Mouse (Mus musculus): ENCODE data around the gene Tmod2.
A peak's percentile ranks its signal among the peaks of the same experiment; 100 is the strongest.
"Not testable (repeated sequence)": the region's sequence is repeated elsewhere in the genome, so short reads cannot be mapped to it uniquely, and the experiment has no call there.

Tmod2 gene

DNA sequence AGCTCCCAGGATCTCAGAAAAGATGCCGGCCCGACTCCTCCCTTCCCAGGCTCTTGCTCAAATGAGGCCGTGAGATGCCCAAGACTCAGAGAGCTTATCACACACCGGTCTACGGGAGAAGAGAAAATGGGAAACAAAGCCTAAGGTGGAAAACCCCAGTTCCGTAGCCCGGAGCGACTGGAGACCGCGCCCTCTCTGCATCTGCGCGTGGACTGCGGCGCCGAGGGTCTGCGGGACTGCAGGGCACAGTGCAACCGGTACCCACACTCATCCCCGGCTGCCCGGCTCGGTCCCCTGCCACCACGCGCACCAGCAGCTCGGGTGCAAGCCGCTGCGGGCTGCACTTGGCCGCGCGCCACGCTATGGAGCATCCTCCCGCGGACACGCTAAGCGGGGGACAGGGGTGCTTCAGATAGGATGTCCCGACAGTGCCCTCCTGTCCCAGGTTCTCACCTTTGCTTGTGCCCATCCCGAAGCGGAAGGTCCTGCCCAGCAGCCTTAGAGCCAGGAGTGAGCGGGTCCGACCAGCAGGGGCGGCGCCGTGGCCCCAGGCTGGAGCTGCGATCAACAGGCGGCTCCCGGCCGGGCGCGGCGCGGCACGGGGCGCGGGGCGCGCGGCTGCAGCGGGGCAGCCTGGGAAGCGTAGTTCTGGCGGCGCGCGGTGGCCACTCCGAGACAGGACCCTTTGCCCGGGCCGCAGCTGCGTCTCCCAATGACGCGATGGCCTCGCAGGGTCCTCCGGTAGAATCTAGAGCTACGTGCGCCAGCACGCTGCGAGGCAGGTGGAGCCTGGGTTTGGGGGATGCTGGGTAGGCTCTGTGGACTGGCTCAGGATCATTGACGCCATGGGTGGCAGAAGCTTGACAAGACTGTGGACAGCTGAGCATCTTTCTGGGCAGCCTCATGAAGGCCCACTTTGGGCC, at the start of gene Tmod2:
Gene Tmod2, minus strand, starts transcription at position 755 of the 923 bp plus-strand sequence.
- peak; percentile 8 for DNase-seq (ENCODE audit: low read depth, low spot score)

DNA sequence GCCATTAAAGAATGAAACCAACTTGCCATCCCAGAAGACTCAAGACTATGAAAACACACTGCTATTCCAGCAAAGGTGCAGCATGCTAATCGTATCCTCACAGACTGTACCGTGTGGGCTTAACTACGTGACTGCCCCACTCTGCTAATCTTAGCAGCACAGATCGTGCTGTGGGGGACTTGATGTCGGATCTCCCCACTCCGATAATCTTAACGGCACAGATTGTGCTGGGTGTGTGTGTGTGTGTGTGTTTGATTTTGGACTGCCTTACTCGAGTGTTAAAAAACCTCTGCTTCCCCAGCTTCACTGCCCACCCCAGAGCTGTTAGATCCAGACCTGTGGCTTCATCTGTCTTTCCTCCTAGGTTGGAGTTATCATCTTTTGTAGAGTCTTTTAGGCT, 49.8 kb upstream of the Tmod2 start:
- no peak for DNase-seq (ENCODE audit: low read depth, low spot score)

DNA sequence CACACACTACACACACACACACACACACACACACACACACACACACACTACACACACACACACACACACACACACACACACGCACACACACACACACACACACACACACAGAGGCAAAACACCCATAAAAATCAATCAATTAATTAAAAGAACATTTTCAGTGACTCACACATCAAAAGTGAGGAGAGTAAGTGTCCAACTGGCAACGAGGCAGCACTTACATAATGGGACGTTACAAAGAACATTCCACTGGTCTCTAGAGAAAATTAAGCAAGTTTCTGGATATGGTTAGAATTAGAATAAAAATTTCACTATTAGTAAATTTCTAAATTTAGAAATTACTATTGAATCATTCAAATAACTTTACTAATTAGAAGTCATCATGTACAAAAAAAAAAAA, 45.3 kb upstream of the Tmod2 start:
- DNase-seq (ENCODE audit: low read depth, low spot score): not testable (repeated sequence)

DNA sequence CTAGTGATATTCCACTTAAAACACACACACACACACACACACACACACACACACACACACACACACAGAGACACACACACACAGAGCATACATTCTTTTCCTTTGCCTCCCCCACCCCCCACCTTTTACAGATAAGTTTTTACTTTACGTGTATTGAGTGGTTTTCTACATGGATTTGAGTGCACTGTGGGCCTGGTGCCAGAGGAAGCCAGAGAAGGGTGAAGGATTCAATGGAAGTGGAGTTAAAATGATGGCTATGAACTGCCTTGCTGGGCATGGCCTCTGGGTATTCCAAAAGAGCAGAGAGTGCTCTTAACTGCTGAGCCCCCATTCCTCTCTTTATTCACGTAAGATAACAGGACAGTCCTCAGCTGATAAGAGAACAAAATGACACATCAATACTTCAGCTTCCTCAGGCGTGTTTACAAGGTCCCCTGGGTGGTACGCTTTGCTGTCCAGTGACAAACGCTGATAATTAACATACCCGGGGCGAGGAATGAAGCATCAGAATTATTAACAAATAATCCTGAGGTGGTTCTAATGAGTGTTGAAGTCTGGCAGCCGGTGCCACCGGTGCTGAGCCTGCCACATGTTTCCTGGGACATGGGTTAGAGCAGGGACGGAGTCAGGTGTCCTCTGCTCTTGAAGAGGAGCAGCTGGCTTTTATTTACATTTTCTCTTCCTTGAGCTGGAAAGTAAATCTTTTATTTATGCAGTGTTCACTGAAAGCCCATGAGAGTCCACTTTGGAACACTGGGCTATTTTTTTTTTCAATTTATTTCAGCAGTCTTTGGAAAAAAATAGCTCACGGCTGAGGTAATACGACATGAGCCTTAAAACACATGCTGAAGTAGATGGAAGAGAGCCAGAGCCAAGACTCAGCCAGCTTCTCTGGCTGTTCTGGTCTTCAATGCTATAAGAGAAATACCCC, 43.1 kb upstream of the Tmod2 start:
- DNase-seq (ENCODE audit: low read depth, low spot score): no peak

DNA sequence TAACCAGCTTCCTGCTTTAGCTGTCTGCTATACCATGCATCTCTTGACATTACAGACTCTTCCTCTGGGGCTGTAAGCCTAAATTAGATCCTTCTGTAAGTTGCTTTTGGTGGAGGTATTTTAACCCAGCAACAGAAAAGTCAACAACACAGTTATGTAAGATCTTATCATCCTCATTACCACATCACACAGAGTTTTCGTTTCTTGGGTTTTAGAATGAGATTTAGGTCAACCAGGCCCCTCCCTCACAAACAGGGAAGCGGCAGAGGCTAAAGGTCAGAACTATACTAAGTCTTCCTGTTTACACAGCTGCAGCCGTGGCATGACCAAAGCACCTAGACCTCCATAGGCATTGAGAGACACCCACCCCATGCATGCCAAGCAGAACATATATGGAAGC, 34.3 kb upstream of the Tmod2 start:
- peak; percentile 55 for DNase-seq (ENCODE audit: low read depth, low spot score)

DNA sequence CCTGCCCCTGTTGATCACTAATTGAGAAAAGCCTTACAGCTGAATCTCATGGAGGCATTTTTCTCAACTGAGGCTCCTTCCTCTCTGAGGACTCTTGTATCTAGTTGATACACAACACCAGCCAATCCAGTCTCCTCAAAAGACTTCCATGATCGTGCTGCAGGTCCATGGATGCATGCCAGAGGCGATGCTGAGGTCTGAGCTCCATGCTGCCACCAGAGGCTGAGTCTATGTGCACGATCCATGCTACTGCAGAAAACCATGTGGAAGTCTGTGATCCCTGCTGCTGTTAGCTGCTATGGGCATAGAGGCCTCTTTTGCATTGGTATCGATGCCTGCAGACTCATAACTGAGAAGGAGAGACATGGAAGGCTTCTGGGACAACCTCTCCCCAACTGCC, 23.1 kb upstream of the Tmod2 start:
- DNase-seq (ENCODE audit: low read depth, low spot score): no peak

DNA sequence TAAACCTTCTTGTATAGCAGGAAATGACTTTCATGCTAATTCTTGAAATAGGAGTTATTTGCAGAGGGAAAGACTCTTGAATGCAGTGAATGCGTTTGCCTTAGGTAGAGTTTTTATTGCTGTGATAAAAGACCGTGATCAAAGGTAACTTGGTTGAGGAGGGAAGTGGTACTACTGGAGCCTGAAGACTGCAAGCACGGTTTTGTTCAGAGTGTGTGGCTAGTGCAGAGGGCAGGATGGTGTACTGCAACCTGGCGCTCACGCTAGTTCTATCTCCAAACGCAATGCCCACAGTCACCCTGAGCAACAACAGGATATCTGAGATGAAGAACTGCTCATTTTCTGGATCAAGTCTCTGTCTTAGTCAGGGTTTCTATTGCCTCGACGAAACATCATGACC, 22.5 kb upstream of the Tmod2 start:
- DNase-seq (ENCODE audit: low read depth, low spot score): no peak

DNA sequence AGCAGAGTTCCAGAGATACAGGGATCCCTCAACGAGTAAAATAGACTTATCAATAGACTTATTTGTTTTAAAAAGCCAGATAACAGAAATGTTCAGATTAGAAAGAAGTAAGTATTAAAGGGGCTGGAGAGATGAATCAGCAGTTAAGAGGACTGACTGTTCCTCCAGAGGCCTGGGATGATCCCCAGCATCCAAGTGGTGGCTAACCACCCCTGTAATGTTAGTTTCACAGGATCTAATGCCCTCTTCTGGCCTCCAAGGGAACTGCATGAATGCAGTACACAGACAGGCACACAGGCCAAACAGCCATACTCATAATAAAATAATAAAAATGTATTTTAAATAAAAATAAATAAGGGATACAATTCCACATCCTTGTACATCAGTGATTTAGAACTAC, 21.8 kb upstream of the Tmod2 start:
- DNase-seq (ENCODE audit: low read depth, low spot score): peak; percentile 64

DNA sequence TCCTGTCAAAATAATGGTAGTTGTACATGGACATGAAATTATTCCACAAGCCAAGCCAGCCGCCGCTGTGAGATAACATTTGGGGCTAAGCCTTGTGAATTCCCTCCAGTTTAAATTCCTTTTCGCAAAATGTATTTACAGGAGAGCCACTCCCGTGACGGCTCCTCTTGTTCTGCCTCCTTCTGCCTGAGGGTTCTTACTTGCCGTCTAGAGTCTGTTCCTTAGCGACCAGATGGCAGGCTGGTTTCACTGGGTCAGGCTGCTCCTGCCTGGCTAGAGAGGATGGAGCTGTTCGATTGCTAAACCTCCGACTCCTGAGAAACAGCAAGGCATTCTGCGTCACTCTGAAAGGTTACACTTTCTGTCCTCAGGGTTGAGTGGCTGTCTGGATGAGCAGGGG, 21.0 kb upstream of the Tmod2 start:
- DNase-seq (ENCODE audit: low read depth, low spot score): no peak

DNA sequence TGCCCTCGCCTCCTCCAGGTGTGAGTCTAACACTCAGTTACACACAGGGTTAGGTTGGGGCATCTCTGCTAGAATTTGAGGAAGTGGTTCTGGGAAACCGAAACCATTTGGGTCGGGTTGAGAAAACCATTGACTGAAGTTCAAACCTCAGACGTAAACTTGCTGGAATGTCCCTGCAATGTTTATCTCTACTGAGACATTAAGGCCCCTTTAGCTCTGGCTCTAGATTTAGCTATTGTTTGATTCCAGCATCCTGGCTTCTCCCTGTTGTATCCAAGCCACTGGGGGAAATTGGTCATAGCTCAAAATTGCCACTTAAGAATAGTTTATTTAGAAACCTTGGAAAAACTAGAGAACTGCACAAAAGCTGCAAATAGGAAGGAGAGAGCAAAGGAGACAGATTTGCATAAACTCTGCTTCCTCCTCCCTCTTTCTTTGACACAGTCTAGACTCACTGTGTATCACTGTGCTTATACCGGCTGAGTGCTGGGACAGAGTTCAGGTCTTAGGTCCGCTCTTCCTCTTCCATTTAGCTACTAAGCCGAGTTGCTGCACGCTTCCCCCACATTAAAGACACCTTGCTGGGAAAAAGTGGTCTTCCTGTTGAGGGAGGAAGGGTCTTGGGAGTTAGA, 19.8 kb upstream of the Tmod2 start:
- peak; percentile 58 for DNase-seq (ENCODE audit: low read depth, low spot score)

DNA sequence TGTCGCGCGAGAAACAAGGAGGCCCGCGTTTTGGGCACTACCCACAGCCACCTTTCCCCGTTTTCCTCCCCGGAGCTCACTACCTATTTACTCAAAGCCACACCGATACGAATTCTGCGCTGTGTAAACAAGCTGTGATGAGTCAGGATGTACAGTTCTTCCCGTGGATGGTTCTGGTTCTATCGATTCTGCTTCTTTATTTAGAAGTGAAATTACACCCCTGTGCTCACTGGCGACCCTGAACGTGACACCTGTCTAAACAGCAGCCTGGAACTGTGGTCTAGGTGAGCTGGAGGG, 15.1 kb upstream of the Tmod2 start:
- no peak for DNase-seq (ENCODE audit: low read depth, low spot score)

DNA sequence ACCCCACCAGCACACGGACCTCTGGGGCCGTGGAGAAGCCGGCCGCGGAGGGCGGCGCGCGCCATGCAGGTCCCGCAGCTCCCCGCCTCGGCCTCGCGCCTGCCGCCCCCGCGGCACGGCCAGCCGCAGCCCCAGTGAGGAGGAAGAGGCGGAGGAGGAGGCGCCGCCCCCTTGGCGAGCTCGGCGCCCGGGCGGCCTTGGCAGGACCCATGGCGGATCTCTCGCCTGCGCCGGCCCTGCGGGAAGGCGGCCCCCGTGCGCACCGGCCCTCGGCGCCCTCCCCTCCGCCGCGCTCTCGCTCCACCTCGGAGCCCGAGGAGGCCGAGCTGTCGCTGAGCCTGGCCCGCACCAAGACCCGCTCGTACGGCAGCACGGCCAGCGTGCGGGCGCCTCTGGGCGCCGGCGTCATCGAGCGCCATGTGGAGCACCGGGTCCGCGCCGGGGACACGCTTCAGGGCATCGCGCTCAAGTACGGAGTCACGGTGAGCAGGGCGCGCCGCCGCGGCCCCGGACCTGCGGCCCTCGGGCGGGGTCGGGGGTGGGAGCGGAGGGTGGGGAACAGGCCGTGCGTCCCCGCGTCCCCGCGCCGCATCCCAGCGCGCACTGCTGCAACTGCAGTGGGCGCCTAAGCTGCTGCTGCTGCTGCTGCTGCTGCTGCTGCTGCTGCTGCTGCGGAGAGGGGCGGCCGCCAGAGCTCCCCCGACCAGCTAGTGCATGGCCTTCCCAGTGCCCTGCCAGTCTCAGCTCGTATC, 14.6 kb upstream of the Tmod2 start, which contains the start of gene Lysmd2:
Gene Lysmd2, plus strand, starts transcription at position 186 of the 752 bp plus-strand sequence.
- peak; percentile 75 for DNase-seq (ENCODE audit: low read depth, low spot score)

DNA sequence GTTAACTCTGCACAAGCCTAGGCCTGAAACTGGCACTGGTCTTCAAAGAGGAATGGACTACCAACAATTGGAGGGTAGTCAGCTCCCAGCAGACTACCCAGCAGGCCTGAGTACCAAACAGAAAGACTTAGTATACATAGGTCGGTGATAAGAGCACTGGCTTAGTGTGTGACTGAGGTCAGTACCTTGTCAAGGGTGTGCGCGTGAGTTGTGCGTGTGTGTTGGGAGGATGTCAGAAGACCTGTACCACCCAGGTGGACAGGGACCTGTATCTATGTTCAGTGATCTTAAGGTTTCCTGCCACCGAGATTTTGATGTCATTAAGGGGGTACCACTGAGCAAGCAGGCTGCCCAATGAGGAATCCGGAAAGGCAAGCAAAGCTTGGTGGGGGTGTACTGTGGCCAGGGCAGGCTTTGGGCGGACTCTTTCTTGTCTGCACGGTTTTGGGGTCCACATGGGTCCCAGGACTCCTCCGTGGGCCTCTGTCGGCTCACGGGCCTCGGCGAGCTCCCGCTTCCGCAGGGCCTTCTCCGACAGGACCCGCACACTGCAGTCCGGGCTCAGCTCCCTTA, 13.9 kb upstream of the Tmod2 start:
- DNase-seq (ENCODE audit: low read depth, low spot score): peak; percentile 38

DNA sequence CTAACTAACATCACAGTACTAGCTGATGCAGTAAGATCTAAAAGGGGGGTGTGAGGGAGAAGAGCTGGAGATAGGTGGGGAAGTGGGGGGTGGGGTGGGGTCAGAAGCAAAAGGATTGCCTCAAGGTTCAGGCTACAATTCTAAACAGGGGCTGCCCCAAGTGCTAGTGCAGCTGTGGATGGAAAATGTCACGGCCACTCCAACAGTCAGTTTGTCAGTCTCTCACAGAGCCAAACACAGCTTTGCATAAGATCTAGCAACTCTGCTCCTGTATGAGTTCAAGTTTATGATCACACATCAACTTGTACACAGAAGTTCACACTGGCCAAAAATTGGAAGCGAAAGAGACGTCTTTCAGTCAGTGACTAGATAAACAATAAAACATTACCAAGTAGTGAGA, 10.3 kb upstream of the Tmod2 start:
- peak; percentile 31 for DNase-seq (ENCODE audit: low read depth, low spot score)

DNA sequence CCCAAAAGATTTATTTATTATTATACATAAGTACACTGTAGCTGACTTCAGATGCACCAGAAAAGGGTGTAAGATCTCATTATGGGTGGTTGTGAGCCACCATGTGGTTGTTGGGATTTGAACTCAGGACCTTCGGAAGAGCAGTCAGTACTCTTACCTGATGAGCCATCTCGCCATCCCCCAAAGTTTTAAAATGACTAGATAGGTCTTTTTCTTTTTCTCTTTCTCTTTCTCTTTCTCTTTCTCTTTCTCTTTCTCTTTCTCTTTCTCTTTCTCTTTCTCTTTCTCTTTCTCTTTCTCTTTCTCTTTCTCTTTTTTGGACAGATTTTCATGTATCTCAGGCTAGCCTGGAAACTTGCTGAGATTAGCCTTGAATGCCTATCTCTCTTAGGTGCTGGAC, 8.6 kb upstream of the Tmod2 start:
- not testable (repeated sequence) for DNase-seq (ENCODE audit: low read depth, low spot score)

DNA sequence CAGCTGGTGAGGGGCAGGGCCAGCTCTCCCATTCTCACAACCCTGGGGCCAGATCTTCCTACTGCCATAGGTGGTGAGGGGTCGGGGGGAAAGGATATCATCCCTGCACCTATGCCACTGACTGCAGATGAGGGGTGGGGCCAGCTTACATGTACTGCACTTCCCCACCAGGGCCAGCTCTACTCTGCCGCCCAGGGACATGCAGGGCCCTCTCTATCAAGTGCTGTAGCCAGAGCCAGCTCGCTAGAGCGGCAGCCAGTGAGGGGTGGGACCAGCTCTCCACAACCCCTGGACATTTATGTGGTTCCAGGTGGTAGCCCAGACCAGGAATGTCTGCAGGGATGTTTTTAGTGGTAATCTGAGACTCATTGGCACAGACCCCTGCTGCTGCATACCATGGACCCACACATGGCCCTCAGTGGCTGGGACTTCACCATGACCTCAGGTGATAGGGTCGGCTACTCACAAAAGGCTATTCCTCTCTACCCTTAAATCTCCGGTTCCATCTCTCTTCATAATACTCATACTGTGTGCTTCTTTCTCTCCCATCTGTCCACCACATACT, 7.8 kb upstream of the Tmod2 start:
- DNase-seq (ENCODE audit: low read depth, low spot score): no peak

DNA sequence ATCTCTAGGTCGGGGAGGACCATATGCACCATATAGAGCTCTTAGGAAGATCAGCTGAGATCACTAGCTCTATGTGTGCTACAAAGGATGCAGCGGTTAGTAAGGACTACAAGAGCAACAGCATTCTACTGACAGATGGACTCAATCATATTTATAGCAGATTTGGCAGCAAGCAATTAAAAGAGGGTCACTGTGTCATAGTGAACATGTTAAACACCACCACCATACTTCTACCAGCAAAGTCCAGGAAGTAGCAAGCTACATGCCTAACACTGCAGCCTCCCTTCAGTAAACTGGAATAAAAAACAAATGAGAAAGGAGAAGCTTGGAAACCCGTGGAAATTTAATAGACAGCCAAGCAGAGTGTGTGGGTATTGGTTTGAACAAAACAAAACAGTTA, 5.4 kb upstream of the Tmod2 start:
- DNase-seq (ENCODE audit: low read depth, low spot score): no peak

DNA sequence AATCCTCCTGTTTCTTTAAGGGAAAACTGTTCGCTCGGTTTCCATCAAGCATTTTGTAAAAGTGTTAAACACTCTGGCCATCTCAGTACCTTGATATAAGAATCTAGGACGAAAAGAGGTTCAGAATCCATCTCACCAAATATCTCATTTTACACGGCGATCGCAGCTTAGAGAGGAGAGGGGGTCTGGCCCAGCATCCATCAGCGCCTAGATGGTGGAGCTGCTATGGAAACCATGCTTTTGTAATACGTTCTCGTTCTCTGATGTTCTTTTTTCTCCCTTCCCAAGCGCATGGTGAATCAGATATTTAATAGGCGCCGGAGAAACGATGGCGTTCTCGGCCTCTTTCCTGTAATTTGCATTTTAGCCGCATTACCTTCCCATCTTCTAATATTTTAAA, 1.2 kb downstream of the Tmod2 start:
- no peak for DNase-seq (ENCODE audit: low read depth, low spot score)

DNA sequence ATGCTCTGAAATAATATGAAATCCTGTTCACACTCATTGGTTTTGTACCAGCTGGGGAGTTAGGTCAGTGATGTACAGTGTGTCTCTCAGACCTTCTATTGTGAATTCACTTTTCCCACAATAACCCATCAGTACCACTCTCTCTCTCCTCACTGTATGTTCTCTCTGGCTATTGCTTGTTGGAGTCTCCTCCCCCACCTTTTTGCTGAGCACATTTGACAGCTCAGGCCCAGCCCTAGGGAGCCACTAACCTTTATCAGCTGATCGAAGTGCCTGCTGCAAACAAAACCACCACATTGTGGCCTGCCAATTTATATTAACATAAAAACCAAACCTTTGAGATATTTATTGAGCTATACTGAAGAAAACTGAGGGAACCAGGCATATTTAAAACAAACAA, 1.6 kb downstream of the Tmod2 start:
- no peak for DNase-seq (ENCODE audit: low read depth, low spot score)

DNA sequence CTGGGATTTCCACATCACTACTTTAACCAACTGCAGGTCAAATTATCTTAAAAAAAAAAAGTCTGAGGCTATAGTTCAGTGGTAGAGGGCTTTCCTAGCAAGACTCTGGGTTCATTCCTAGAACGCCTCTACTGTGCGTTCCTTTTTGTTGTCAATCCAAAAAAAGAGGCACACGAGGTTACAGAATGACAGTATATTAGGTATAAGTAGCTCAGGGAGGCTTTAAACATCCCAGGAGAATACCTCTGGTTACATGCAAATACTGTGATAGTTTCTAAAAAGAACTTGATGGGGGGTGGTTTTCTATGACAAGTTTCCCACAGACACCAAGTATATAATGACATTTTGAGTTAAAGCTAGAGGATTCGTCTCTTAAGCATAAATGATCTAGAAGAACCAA, 3.6 kb downstream of the Tmod2 start:
- no peak for DNase-seq (ENCODE audit: low read depth, low spot score)

DNA sequence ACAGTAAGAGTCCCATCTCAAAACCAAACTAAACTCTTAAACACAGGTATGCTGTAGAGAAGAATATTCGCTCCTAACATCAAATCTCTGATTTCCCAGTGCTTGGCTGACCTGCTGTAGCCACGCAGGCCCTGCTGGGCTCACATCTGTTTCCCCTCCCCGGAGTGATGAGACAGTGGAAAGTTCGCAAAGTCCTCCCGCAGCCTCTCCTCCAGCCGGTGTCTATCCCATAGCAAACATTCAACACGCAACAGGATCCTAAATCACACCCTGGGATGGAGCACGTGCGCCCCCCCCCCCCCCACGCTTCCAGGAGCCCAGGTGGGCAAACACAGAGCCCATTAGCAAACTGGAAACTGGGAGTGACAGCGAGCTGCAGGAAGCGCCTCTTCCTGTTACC, 9.6 kb downstream of the Tmod2 start:
- no peak for DNase-seq (ENCODE audit: low read depth, low spot score)

All from CD4-positive, CD25-positive, alpha-beta regulatory T cell, adult 2 months (primary cell).